In genomic region chr1:58445143-58445722, GRCm38 (mm10) we compare ENCODE assay signal across 1 mouse cellular context.
A peak's percentile ranks its signal among the peaks of the same experiment; 100 is the strongest.
TF ChIP-seq lines count a peak whose summit lies in the region.

Gene Nif3l1, plus strand, starts transcription at chr1:58445151.
Gene Ppil3, minus strand, starts transcription at chr1:58445486.

TF ChIP-seq in MEL, 35 proteins besides CTCF, POLR2A, EP300 and RAD21 (continued from another document):
- TF ChIP-seq MAFK (IDR thresholded peaks at IDR 0.05; ENCODE audit: borderline replicate concordance, low read depth, low read length), result no peak
- peak; percentile 91; the same call in 1 of the 2 replicates for TF ChIP-seq UBTF (IDR thresholded peaks at IDR 0.05; ENCODE audit: borderline replicate concordance, insufficient read depth, low read depth, low read length)
- no peak for TF ChIP-seq MEF2A (IDR thresholded peaks at IDR 0.05; ENCODE audit: extremely low read depth, insufficient replicate concordance, low read depth, low read length, poor library complexity, severe bottlenecking)
- peak; percentile 75 for TF ChIP-seq MYC (IDR thresholded peaks at IDR 0.05; ENCODE audit: low read depth, low read length)
- no peak for TF ChIP-seq BHLHE40 (IDR thresholded peaks at IDR 0.05; ENCODE audit: borderline replicate concordance, low read depth, low read length)
- TF ChIP-seq NELFE (IDR thresholded peaks at IDR 0.05; ENCODE audit: low read depth, low read length), result peak; percentile 77
- no peak for TF ChIP-seq USF2 (IDR thresholded peaks at IDR 0.05; ENCODE audit: borderline replicate concordance in 1 of 2, insufficient read depth in 1 of 2, low read depth in 1 of 2, low read length in 2 of 2)
- peak; percentile 67 for TF ChIP-seq TCF12 (IDR thresholded peaks at IDR 0.05; ENCODE audit: low read depth, low read length)
- TF ChIP-seq HCFC1 (IDR thresholded peaks at IDR 0.05; ENCODE audit: low read depth, low read length), result peak; percentile 96
- peak; percentile 31; the same call in 1 of the 2 replicates for TF ChIP-seq MAZ (IDR thresholded peaks at IDR 0.05; ENCODE audit: low read depth, low read length)
- no peak for TF ChIP-seq ZNF384 (IDR thresholded peaks at IDR 0.05; ENCODE audit: low read depth, low read length)
TF ChIP-seq in MEL: peak in this region for 16.
